Mouse (Mus musculus) small intestine, adult 2 months (tissue): ENCODE results near the gene Pacs1. TPM values are rescaled to one million over a fixed set of nuclear protein-coding genes. Genes with fewer than 3 reads are reported as not detected.
A peak's percentile ranks its signal among the peaks of the same experiment; 100 is the strongest.
"Not testable (repeated sequence)": the region's sequence is repeated elsewhere in the genome, so short reads cannot be mapped to it uniquely, and the experiment has no call there.

ENCODE experiments used
- H3K27ac ChIP-seq: fragments of 200-500 bp; 2 replicates; pipeline ENCODE4 v1.5.1; 2012; ENCODE audit warnings: low read depth, low read length, control low read depth, inconsistent platforms; ENCODE audit not compliant: insufficient read depth
- H3K27me3 ChIP-seq: fragments of 200-500 bp; 2 replicates; pipeline ENCODE4 v1.6.1; 2012; ENCODE audit warnings: mild to moderate bottlenecking, moderate library complexity, low read length, inconsistent platforms; ENCODE audit not compliant: control insufficient read depth, insufficient read depth
- H3K36me3 ChIP-seq: fragments of 200-500 bp; 2 replicates; pipeline ENCODE4 v1.6.1; 2012; ENCODE audit warnings: mild to moderate bottlenecking, low read length, control low read depth, inconsistent platforms; ENCODE audit not compliant: control insufficient read depth, insufficient read depth
- H3K4me1 ChIP-seq: fragments of 200-500 bp; 2 replicates; pipeline ENCODE4 v1.6.1; 2012; ENCODE audit warnings: low read length, inconsistent platforms, mixed read lengths; ENCODE audit not compliant: control insufficient read depth, insufficient read depth, insufficient read length
- H3K4me3 ChIP-seq: fragments of 200-500 bp; 2 replicates; pipeline ENCODE4 v1.5.1; 2012; ENCODE audit warnings: low read depth, mild to moderate bottlenecking, control low read depth, inconsistent platforms, low read length, moderate library complexity
- CTCF ChIP-seq: fragments of 200-500 bp; IDR thresholded peaks from 2 replicates; pipeline ENCODE4 v1.5.1; 2012; ENCODE audit warnings: low read depth, mild to moderate bottlenecking, control low read depth, inconsistent platforms, low read length, moderate library complexity, mixed read lengths; ENCODE audit not compliant: insufficient replicate concordance, insufficient read length; ENCODE audit errors: extremely low read depth
- POLR2A ChIP-seq: fragments of 200-500 bp; IDR thresholded peaks from 2 replicates; pipeline ENCODE4 v1.6.1; 2012; ENCODE audit warnings: low read depth, mild to moderate bottlenecking, control low read depth, inconsistent platforms, low read length, moderate library complexity
- WGBS: fragments of 180-500 bp; shearing (Covaris S2); methylation state at CpG from one replicate; pipeline ENCODE4 v1.1.7; 2018; 5-methylcytosine and 5-hydroxymethylcytosine counted together
- polyA plus RNA-seq: library from polyadenylated mRNA; depleted of rRNA; stranded (reverse); fragments of >200 nt; gene quantifications from 2 replicates; pipeline ENCODE4 v1.2.3, GENCODE M21; 2012

Pacs1 gene
- polyA plus RNA-seq, 1 experiment = 8.9 TPM

- 95% methylated on average over 10 of the region's 10 CpGs for WGBS
- Histone ChIP-seq H3K27me3 (no peaks in the 10 kb centered on the region), H3K27ac (no peak overlapping the region), H3K36me3 (peaks cover 19% of the 10 kb centered on the region), H3K4me1 (peaks cover 12% of the 10 kb centered on the region), H3K4me3 (no peak overlapping the region)
- TF ChIP-seq CTCF (no peak), POLR2A (no peak)
Observed at GRCm38 (mm10) chr19:5092083-5092482, 180.8 kb downstream of the Pacs1 start.

- Histone ChIP-seq H3K4me3 (peak overlapping the region; percentile 79), H3K4me1 (peaks cover 22% of the 10 kb centered on the region), H3K36me3 (peaks cover 19% of the 10 kb centered on the region), H3K27ac (no peak overlapping the region), H3K27me3 (peaks cover 9% of the 10 kb centered on the region)
- 91% methylated on average over 4 of the region's 4 CpGs for WGBS
- no peak for TF ChIP-seq POLR2A
- no peak for TF ChIP-seq CTCF
Observed at GRCm38 (mm10) chr19:5089324-5089723, 183.6 kb downstream of the Pacs1 start.

- peaks cover 12% of the 10 kb centered on the region for H3K27me3 ChIP-seq
- H3K36me3 ChIP-seq = peaks cover 19% of the 10 kb centered on the region
- peak within 1 kb of the TSS; percentile 79 for H3K4me3 ChIP-seq
- TF ChIP-seq POLR2A (peak; percentile 66), CTCF (peak; percentile 34; the same call in 1 of the 2 replicates)
- peaks cover 22% of the 10 kb centered on the region for H3K4me1 ChIP-seq
- peak within 1 kb of the TSS; percentile 84 for H3K27ac ChIP-seq
- WGBS = under 1% methylated on average over 58 of the region's 58 CpGs
Observed at GRCm38 (mm10) chr19:5087884-5088728, 184.8 kb downstream of the Pacs1 start, which contains the start of gene Yif1a. TSS of gene Yif1a (plus strand) at chr19:5088538.

GRCm38 (mm10) chr19:5086533-5086932 lies 186.4 kb downstream of the Pacs1 start:
- peaks cover 11% of the 10 kb centered on the region; the same call in 1 of the 2 replicates for H3K36me3 ChIP-seq
- not testable (repeated sequence) for H3K27ac ChIP-seq, H3K4me3 ChIP-seq
- H3K4me1 ChIP-seq = peaks cover 22% of the 10 kb centered on the region
- H3K27me3 ChIP-seq = peaks cover 22% of the 10 kb centered on the region
- 61% methylated on average over 4 of the region's 4 CpGs for WGBS

- Histone ChIP-seq H3K36me3 (peaks cover 3% of the 10 kb centered on the region; the same call in 1 of the 2 replicates), H3K27me3 (peaks cover 34% of the 10 kb centered on the region), H3K27ac (no peak within 1 kb of the TSS), H3K4me1 (peaks cover 22% of the 10 kb centered on the region), H3K4me3 (peak within 1 kb of the TSS; percentile 68)
- TF ChIP-seq CTCF (no peak), POLR2A (no peak)
- under 1% methylated on average over 68 of the region's 69 CpGs for WGBS
Observed at GRCm38 (mm10) chr19:5085145-5085863, 187.6 kb downstream of the Pacs1 start, which contains the start of gene Tmem151a. TSS of gene Tmem151a (minus strand) at chr19:5085531.

- Histone ChIP-seq H3K27me3 (peaks cover 34% of the 10 kb centered on the region), H3K27ac (no peak overlapping the region), H3K36me3 (0 out of 2 replicates have a peak, but pooled peaks cover 1% of the 10 kb centered on the region), H3K4me3 (peak overlapping the region; percentile 68), H3K4me1 (peaks cover 22% of the 10 kb centered on the region)
- TF ChIP-seq POLR2A (no peak), CTCF (no peak)
- WGBS = 6% methylated on average over 15 of the region's 15 CpGs
Observed at GRCm38 (mm10) chr19:5084834-5085144, 188.1 kb downstream of the Pacs1 start.
